Mouse (Mus musculus): ENCODE results near the gene Cacnb3.

GRCm38 (mm10) chr15:98640157-98640556 is 9.5 kb downstream of the Cacnb3 start:
- TF ChIP-seq CTCF (conservative IDR thresholded peaks at IDR 0.05; ENCODE audit: insufficient read depth, insufficient read length, low read depth, low read length), result no peak
- no peak for TF ChIP-seq POLR2A (IDR thresholded peaks at IDR 0.05; ENCODE audit: low read depth, low read length)
